Mouse (Mus musculus) MEL (cell line): ENCODE results near the gene Oprl1. TPM values are rescaled to one million over a fixed set of nuclear protein-coding genes. Genes with fewer than 3 reads are reported as not detected.

ENCODE experiments used
- DNase-seq: peaks from one replicate; pipeline ENCODE4 v3.0.0; 2011; ENCODE audit warnings: low read depth, low spot score
- H3K27ac ChIP-seq: 2 replicates; pipeline ENCODE4 v1.5.1; 2012; ENCODE audit warnings: low read depth, mild to moderate bottlenecking, control low read depth, low read length, moderate library complexity; ENCODE audit not compliant: control insufficient read depth
- H3K27me3 ChIP-seq, 2 experiments: fragments of 150-350 bp in 1 of 2; sonication (generic) in 1 of 2; 2 replicates each; pipeline ENCODE4 v1.6.1; 2012; ENCODE audit warnings: low read length in 2 of 2, mild to moderate bottlenecking in 2 of 2, improper control_type of control experiment in 1 of 2, moderate library complexity in 1 of 2; ENCODE audit not compliant: insufficient read depth in 2 of 2, control insufficient read depth in 1 of 2
- H3K36me3 ChIP-seq, 2 experiments: 2 replicates each; pipeline ENCODE4 v1.6.1; 2012 to 2014; ENCODE audit warnings: low read length in 2 of 2, improper control_type of control experiment in 1 of 2, inconsistent platforms in 1 of 2, mild to moderate bottlenecking in 1 of 2; ENCODE audit not compliant: insufficient read depth in 2 of 2, control insufficient read depth in 1 of 2
- H3K4me1 ChIP-seq, 2 experiments: fragments of 150-350 bp in 1 of 2; sonication (generic) in 1 of 2; 2 replicates each; pipeline ENCODE4 v1.6.1; 2012; ENCODE audit warnings: low read length in 2 of 2, improper control_type of control experiment in 1 of 2, mild to moderate bottlenecking in 1 of 2; ENCODE audit not compliant: insufficient read depth in 2 of 2, control insufficient read depth in 1 of 2
- H3K4me3 ChIP-seq, 2 experiments: fragments of 150-350 bp in 1 of 2; sonication (generic) in 1 of 2; 2 replicates each; pipeline ENCODE4 v1.5.1; 2012; ENCODE audit warnings: low read depth in 2 of 2, low read length in 2 of 2, mild to moderate bottlenecking in 2 of 2, moderate library complexity in 2 of 2, control low read depth in 1 of 2, improper control_type of control experiment in 1 of 2; ENCODE audit not compliant: control insufficient read depth in 1 of 2, insufficient read depth in 1 of 2
- H3K79me2 ChIP-seq: 2 replicates; pipeline ENCODE4 v1.6.1; 2012; ENCODE audit warnings: mild to moderate bottlenecking, low read length, moderate library complexity; ENCODE audit not compliant: control insufficient read depth, poor library complexity, insufficient read depth
- H3K9ac ChIP-seq: 2 replicates; pipeline ENCODE4 v1.6.1; 2012; ENCODE audit warnings: low read depth, mild to moderate bottlenecking, control low read depth, low read length, moderate library complexity; ENCODE audit not compliant: control insufficient read depth, poor library complexity, severe bottlenecking
- H3K9me3 ChIP-seq: fragments of 150-350 bp; sonication (generic); replicated peaks from 2 replicates; pipeline ENCODE4 v1.6.1; 2012; ENCODE audit warnings: mild to moderate bottlenecking, low read length, improper control_type of control experiment, moderate library complexity; ENCODE audit not compliant: insufficient read depth
- CHD1 ChIP-seq: IDR thresholded peaks from 2 replicates; pipeline ENCODE4 v1.6.1; 2012; ENCODE audit warnings: low read depth, mild to moderate bottlenecking, inconsistent platforms, low read length, improper control_type of control experiment
- GABPA ChIP-seq: IDR thresholded peaks from 2 replicates; pipeline ENCODE4 v1.6.1; 2012; ENCODE audit warnings: low read depth, mild to moderate bottlenecking, inconsistent platforms, low read length, improper control_type of control experiment, moderate library complexity
- MEF2A ChIP-seq: IDR thresholded peaks from 2 replicates; pipeline ENCODE4 v1.6.1; 2014; ENCODE audit warnings: low read depth, mild to moderate bottlenecking, inconsistent platforms, low read length, improper control_type of control experiment; ENCODE audit not compliant: poor library complexity, insufficient replicate concordance, severe bottlenecking; ENCODE audit errors: extremely low read depth
- MXI1 ChIP-seq: IDR thresholded peaks from 2 replicates; pipeline ENCODE4 v1.6.1; 2011; ENCODE audit warnings: mild to moderate bottlenecking, low read depth, low read length, improper control_type of control experiment
- POLR2A ChIP-seq, 2 experiments: IDR thresholded peaks; 2 replicates each; pipeline ENCODE4 v1.6.1; 2011 to 2012; ENCODE audit warnings: low read length in 2 of 2, mild to moderate bottlenecking in 2 of 2, control low read depth in 1 of 2, improper control_type of control experiment in 1 of 2, low read depth in 1 of 2, moderate library complexity in 1 of 2; ENCODE audit not compliant: control insufficient read depth in 1 of 2, insufficient read depth in 1 of 2, poor library complexity in 1 of 2
- POLR2AphosphoS2 ChIP-seq: IDR thresholded peaks from 2 replicates; pipeline ENCODE4 v1.6.1; 2011; ENCODE audit warnings: low read length, improper control_type of control experiment
- POLR2AphosphoS5 ChIP-seq: IDR thresholded peaks from 2 replicates; pipeline ENCODE4 v1.6.1; 2012; ENCODE audit warnings: low read depth, borderline replicate concordance, mild to moderate bottlenecking, inconsistent platforms, low read length, moderate library complexity, mixed read lengths
- RAD21 ChIP-seq: IDR thresholded peaks from 2 replicates; pipeline ENCODE4 v1.6.1; 2011; ENCODE audit warnings: mild to moderate bottlenecking, low read depth, low read length, improper control_type of control experiment
- RCOR1 ChIP-seq: IDR thresholded peaks from 2 replicates; pipeline ENCODE4 v1.6.1; 2012; ENCODE audit warnings: low read depth, mild to moderate bottlenecking, inconsistent platforms, low read length, improper control_type of control experiment
- TAL1 ChIP-seq: IDR thresholded peaks from 2 replicates; pipeline ENCODE4 v1.6.1; 2012; ENCODE audit warnings: mild to moderate bottlenecking, inconsistent platforms, low read length, moderate library complexity, mixed read lengths
- TBP ChIP-seq: IDR thresholded peaks from 2 replicates; pipeline ENCODE4 v1.8.0; 2011; ENCODE audit warnings: low read depth, low read length, improper control_type of control experiment
- ZC3H11A ChIP-seq: IDR thresholded peaks from 2 replicates; pipeline ENCODE4 v1.6.1; 2012; ENCODE audit warnings: low read depth, mild to moderate bottlenecking, inconsistent platforms, low read length, improper control_type of control experiment
- polyA plus RNA-seq, 2 experiments: library from polyadenylated mRNA; stranded (reverse) in 1 of 2; unstranded in 1 of 2; fragments of >175 nt in 1 of 2; fragments of >200 nt in 1 of 2; gene quantifications; 2 replicates each; pipeline versions ENCODE4 v1.2.1 to v1.2.4; 2012; ENCODE audit warnings: low replicate concordance in 2 of 2, low read depth in 1 of 2; ENCODE audit not compliant: insufficient read length in 2 of 2, insufficient read depth in 1 of 2, missing spikeins in 1 of 2
- total RNA-seq: library from RNA; depleted of rRNA; stranded (reverse); fragments of 300-350 nt; gene quantifications from 2 replicates; pipeline ENCODE4 v1.2.3, GENCODE M21; 2012

Gene Oprl1
- total and polyA plus RNA-seq, 3 experiments: 0.04 to 0.25 TPM; not detected in 1

DNA sequence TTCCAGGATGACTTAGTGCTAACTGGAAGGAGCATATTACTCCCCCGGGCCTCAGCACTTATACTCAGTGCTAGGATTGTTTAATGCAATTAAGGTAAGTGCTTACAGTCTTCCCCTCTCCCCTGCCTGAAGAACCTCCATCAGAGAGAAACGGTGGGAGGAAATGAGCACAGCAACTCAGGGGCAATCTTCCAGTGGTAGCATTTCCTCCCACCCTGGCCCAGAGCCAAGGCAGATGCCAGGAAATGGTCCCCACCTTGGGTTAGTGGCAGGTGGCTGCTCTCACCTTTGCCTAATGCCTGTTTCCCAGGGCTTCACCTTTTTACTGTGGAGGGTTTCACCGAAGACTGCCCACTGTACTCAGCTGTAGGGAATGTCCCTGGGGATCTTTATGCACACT lies 15.2 kb downstream of the Oprl1 start:
- Histone ChIP-seq H3K27ac (no peak overlapping the region), H3K79me2 (no peaks in the 10 kb centered on the region), H3K4me1 (peaks cover 0 to 7% of the 10 kb centered on the region in 2 experiments; a peak in 2 of 4 replicates), H3K9me3 (no peaks in the 10 kb centered on the region)
- DNase-seq: no peak
- TF ChIP-seq ZC3H11A (no peak), TAL1 (no peak)
- TF ChIP-seq, all 39 proteins: peak for 0
- Histone ChIP-seq H3K9ac (no peak overlapping the region), H3K27me3 (peaks cover 0 to 1% of the 10 kb centered on the region in 2 experiments; a peak in 1 of 4 replicates), H3K36me3 (peaks cover 0 to 6% of the 10 kb centered on the region in 2 experiments; a peak in 2 of 4 replicates), H3K4me3 (no peak overlapping the region)

DNA sequence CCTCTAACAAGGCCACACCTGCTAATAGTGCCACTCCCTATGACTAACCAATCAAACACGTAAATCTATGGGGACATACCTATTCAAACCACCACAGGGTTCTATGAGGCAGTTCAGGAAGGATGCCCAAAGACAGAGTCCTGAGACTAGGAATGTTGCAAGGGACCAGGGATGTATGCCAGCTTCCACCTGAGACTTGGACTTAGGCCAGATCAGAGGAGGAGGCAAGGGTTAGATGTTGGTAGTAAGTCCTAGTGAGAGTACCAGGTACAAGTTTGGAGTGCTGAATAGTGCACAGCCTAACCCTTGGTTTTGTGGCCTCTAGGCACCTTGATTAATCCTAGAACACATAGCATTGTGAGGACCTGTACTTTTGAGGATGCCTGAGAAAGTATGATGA lies 37.8 kb downstream of the Oprl1 start:
- H3K4me1 ChIP-seq: no peaks in the 10 kb centered on the region
- DNase-seq: no peak
- no peak overlapping the region for H3K27ac ChIP-seq
- no peak overlapping the region for H3K4me3 ChIP-seq
- no peaks in the 10 kb centered on the region for H3K79me2 ChIP-seq
- no peaks in the 10 kb centered on the region for H3K36me3 ChIP-seq
- H3K9me3 ChIP-seq: no peaks in the 10 kb centered on the region
- no peak overlapping the region for H3K9ac ChIP-seq
- peaks cover 1 to 2% of the 10 kb centered on the region in 2 experiments; a peak in 3 of 4 replicates for H3K27me3 ChIP-seq
- no peak for TF ChIP-seq MEF2A
- TF ChIP-seq MXI1: no peak
- TF ChIP-seq ZC3H11A: no peak

DNA sequence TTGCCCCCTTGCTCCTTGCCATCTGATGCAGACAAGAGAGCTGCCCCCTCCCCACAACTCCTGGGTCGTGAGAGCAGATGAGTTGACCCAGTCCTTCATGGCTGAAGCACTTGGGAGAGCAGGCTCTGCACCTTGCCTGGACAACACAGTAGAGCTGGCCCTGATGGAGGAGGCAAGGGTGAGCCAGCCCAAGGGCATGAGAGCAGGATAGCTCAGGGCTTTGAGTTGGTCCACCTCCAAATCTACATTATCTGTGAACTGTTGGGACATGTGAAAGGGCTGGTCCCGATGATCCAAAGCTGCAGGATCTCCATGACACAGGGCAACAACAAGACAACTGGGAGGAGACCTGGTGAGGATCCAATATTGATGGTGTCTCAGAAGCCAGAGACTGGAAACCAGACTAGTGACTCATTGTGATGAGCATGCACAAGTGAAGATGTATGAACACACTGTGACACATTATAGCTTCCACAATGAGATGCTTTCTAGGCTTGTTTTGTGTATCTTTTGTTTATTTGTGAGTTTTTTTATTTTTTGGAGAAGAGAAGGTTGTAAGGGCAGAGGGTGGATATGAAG lies 43.4 kb downstream of the Oprl1 start:
- no peak overlapping the region for H3K27ac ChIP-seq
- H3K79me2 ChIP-seq: no peaks in the 10 kb centered on the region
- no peaks in the 10 kb centered on the region for H3K4me1 ChIP-seq
- no peak for DNase-seq
- H3K4me3 ChIP-seq: no peak overlapping the region
- peaks cover 2 to 3% of the 10 kb centered on the region in 2 experiments; a peak in 3 of 4 replicates for H3K27me3 ChIP-seq
- no peaks in the 10 kb centered on the region for H3K36me3 ChIP-seq
- H3K9me3 ChIP-seq: no peaks in the 10 kb centered on the region
- H3K9ac ChIP-seq: no peak overlapping the region
- TF ChIP-seq TBP (no peak), RCOR1 (no peak), POLR2AphosphoS2 (no peak), MXI1 (no peak), ZC3H11A (no peak), GABPA (no peak), POLR2A (IDR thresholded peaks at IDR 0.05; ENCODE audit: control insufficient read depth in 1 of 2, insufficient read depth in 1 of 2, low read depth in 1 of 2, low read length in 2 of 2, poor library complexity in 1 of 2) (no peak), CHD1 (no peak), RAD21 (no peak), POLR2AphosphoS5 (no peak)
